Mouse (Mus musculus) embryo, embryonic 11 days (tissue): Measurements from ENCODE around the gene Lrrc52.

Experiments used
- DNase-seq: peaks from one replicate; pipeline ENCODE4 v3.0.0-alpha.2; 2015

The Lrrc52 gene

DNA sequence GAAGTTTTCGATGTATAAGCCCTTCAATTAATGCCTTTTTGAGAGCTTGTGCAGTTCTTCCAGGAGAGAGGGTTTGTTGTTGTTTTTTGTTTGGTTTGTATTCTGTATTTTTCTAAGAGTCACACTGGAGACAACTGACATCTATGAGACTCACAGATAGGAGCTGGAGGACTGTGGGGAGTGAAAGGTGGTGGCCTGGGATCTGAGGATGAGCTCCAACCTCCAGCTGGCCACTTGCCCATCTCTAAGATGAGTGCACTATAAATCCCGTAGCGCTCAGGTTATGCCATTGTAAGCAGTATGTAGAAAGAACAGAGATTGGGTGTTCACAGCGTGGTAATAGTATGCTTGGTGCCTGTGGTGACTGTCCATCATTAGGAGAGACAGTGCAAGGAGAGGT is 31.6 kb downstream of the Lrrc52 start:
- no peak for DNase-seq

- DNase-seq = peak; percentile 10
Measured at GRCm38 (mm10) chr1:167430976-167431676, 35.5 kb downstream of the Lrrc52 start.

GRCm38 (mm10) chr1:167426681-167427080 is 39.9 kb downstream of the Lrrc52 start:
- DNase-seq = no peak

GRCm38 (mm10) chr1:167425572-167425971 is 41.0 kb downstream of the Lrrc52 start:
- DNase-seq = no peak

GRCm38 (mm10) chr1:167422501-167423240 is 43.9 kb downstream of the Lrrc52 start:
- no peak for DNase-seq

GRCm38 (mm10) chr1:167414846-167415245 is 51.7 kb downstream of the Lrrc52 start:
- DNase-seq = peak; percentile 80

- DNase-seq = no peak
Measured at GRCm38 (mm10) chr1:167411991-167412715, 54.4 kb downstream of the Lrrc52 start.

- DNase-seq = no peak
Measured at GRCm38 (mm10) chr1:167409601-167410000, 57.0 kb downstream of the Lrrc52 start.

DNA sequence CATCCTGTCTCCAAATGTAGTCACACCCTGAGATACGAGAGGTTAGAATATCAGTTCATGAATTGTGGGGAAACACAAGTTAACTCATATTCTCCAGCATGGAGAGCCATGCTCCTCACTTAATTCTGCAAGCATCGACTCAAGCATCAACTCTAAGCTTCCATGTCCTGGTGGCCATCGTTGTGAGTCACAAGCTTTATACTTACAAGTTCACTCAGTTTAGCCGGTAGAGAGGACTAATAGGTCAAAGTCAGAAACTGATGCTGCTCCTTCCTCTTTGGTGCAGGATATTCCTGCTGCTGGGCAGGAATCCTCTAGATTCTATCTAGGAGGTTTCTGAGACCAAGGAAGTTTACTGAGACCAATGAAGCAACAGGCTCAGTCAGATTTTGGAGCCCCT is 61.3 kb downstream of the Lrrc52 start:
- no peak for DNase-seq
